Mouse (Mus musculus): Measurements from ENCODE around the gene Pde2a. TPM values are rescaled to one million over a fixed set of nuclear protein-coding genes. Genes with fewer than 3 reads are reported as not detected.

Gene Pde2a
- polyA plus RNA-seq, 1 experiment: 2.9 TPM

GRCm38 (mm10) chr7:101427736-101428135 is 6.2 kb downstream of the Pde2a start:
- no peaks in the 10 kb centered on the region for H3K27me3 ChIP-seq (ENCODE audit: control insufficient read depth, insufficient read depth, low read length, poor library complexity, severe bottlenecking)
- no peak overlapping the region for H3K27ac ChIP-seq (ENCODE audit: insufficient read depth, low read length)
- no peaks in the 10 kb centered on the region for H3K4me1 ChIP-seq (ENCODE audit: control insufficient read depth, insufficient read depth, low read length)
- H3K36me3 ChIP-seq (ENCODE audit: control insufficient read depth, insufficient read depth, low read length, poor library complexity, severe bottlenecking): no peaks in the 10 kb centered on the region
- H3K4me3 ChIP-seq (ENCODE audit: low read depth, low read length): no peak overlapping the region
- TF ChIP-seq EP300 (IDR thresholded peaks at IDR 0.05; ENCODE audit: insufficient read depth, low read depth, low read length) (no peak), CTCF (IDR thresholded peaks at IDR 0.05; ENCODE audit: low read depth, low read length) (peak; percentile 78)
- H3K9me3 ChIP-seq (replicated peaks; ENCODE audit: control insufficient read depth, insufficient read depth, low read length, poor library complexity, severe bottlenecking): no peaks in the 10 kb centered on the region
- no peak overlapping the region for H3K9ac ChIP-seq (ENCODE audit: low read depth, poor library complexity, severe bottlenecking)

- no peak overlapping the region for H3K27ac ChIP-seq (ENCODE audit: insufficient read depth, low read length)
- H3K9me3 ChIP-seq (replicated peaks; ENCODE audit: control insufficient read depth, insufficient read depth, low read length, poor library complexity, severe bottlenecking): no peaks in the 10 kb centered on the region
- no peaks in the 10 kb centered on the region for H3K27me3 ChIP-seq (ENCODE audit: control insufficient read depth, insufficient read depth, low read length, poor library complexity, severe bottlenecking)
- no peaks in the 10 kb centered on the region for H3K36me3 ChIP-seq (ENCODE audit: control insufficient read depth, insufficient read depth, low read length, poor library complexity, severe bottlenecking)
- no peaks in the 10 kb centered on the region for H3K4me1 ChIP-seq (ENCODE audit: control insufficient read depth, insufficient read depth, low read length)
- no peak for TF ChIP-seq EP300 (IDR thresholded peaks at IDR 0.05; ENCODE audit: insufficient read depth, low read depth, low read length)
- TF ChIP-seq CTCF (IDR thresholded peaks at IDR 0.05; ENCODE audit: low read depth, low read length): no peak
- TF ChIP-seq POLR2A (IDR thresholded peaks at IDR 0.05; ENCODE audit: insufficient read depth, low read length): no peak
- H3K9ac ChIP-seq (ENCODE audit: low read depth, poor library complexity, severe bottlenecking): no peak overlapping the region
- H3K4me3 ChIP-seq (ENCODE audit: low read depth, low read length): no peak overlapping the region
Observed at GRCm38 (mm10) chr7:101435038-101435437, 13.5 kb downstream of the Pde2a start.

- TF ChIP-seq POLR2A (IDR thresholded peaks at IDR 0.05; ENCODE audit: insufficient read depth, low read length): no peak
- no peak for TF ChIP-seq CTCF (IDR thresholded peaks at IDR 0.05; ENCODE audit: low read depth, low read length)
- TF ChIP-seq EP300 (IDR thresholded peaks at IDR 0.05; ENCODE audit: insufficient read depth, low read depth, low read length): no peak
Observed at GRCm38 (mm10) chr7:101437876-101438275, 16.4 kb downstream of the Pde2a start.

GRCm38 (mm10) chr7:101443093-101443492 is 21.6 kb downstream of the Pde2a start:
- Histone ChIP-seq H3K27ac (ENCODE audit: insufficient read depth, low read length) (no peak overlapping the region), H3K27me3 (ENCODE audit: control insufficient read depth, insufficient read depth, low read length, poor library complexity, severe bottlenecking) (no peaks in the 10 kb centered on the region), H3K4me1 (ENCODE audit: control insufficient read depth, insufficient read depth, low read length) (no peaks in the 10 kb centered on the region), H3K9me3 (replicated peaks; ENCODE audit: control insufficient read depth, insufficient read depth, low read length, poor library complexity, severe bottlenecking) (no peaks in the 10 kb centered on the region), H3K4me3 (ENCODE audit: low read depth, low read length) (no peak overlapping the region), H3K36me3 (ENCODE audit: control insufficient read depth, insufficient read depth, low read length, poor library complexity, severe bottlenecking) (no peaks in the 10 kb centered on the region), H3K9ac (ENCODE audit: low read depth, poor library complexity, severe bottlenecking) (no peak overlapping the region)
- TF ChIP-seq EP300 (IDR thresholded peaks at IDR 0.05; ENCODE audit: insufficient read depth, low read depth, low read length): no peak
- no peak for TF ChIP-seq POLR2A (IDR thresholded peaks at IDR 0.05; ENCODE audit: insufficient read depth, low read length)
- TF ChIP-seq CTCF (IDR thresholded peaks at IDR 0.05; ENCODE audit: low read depth, low read length): no peak

More at GRCm38 (mm10) chr7:101437876-101438275, 16.4 kb downstream of the Pde2a start:
- Histone ChIP-seq H3K9me3 (replicated peaks; ENCODE audit: control insufficient read depth, insufficient read depth, low read length, poor library complexity, severe bottlenecking) (no peaks in the 10 kb centered on the region), H3K27ac (ENCODE audit: insufficient read depth, low read length) (no peak overlapping the region), H3K9ac (ENCODE audit: low read depth, poor library complexity, severe bottlenecking) (no peak overlapping the region), H3K27me3 (ENCODE audit: control insufficient read depth, insufficient read depth, low read length, poor library complexity, severe bottlenecking) (no peaks in the 10 kb centered on the region), H3K36me3 (ENCODE audit: control insufficient read depth, insufficient read depth, low read length, poor library complexity, severe bottlenecking) (no peaks in the 10 kb centered on the region), H3K4me3 (ENCODE audit: low read depth, low read length) (no peak overlapping the region), H3K4me1 (ENCODE audit: control insufficient read depth, insufficient read depth, low read length) (no peaks in the 10 kb centered on the region)

GRCm38 (mm10) chr7:101444211-101444610 is 22.7 kb downstream of the Pde2a start:
- Histone ChIP-seq H3K9ac (ENCODE audit: low read depth, poor library complexity, severe bottlenecking) (no peak overlapping the region), H3K4me3 (ENCODE audit: low read depth, low read length) (no peak overlapping the region)
- TF ChIP-seq POLR2A (IDR thresholded peaks at IDR 0.05; ENCODE audit: insufficient read depth, low read length): no peak
- TF ChIP-seq CTCF (IDR thresholded peaks at IDR 0.05; ENCODE audit: low read depth, low read length): no peak
- no peak for TF ChIP-seq EP300 (IDR thresholded peaks at IDR 0.05; ENCODE audit: insufficient read depth, low read depth, low read length)

GRCm38 (mm10) chr7:101449855-101450254 is 28.4 kb downstream of the Pde2a start:
- H3K4me1 ChIP-seq (ENCODE audit: control insufficient read depth, insufficient read depth, low read length): no peaks in the 10 kb centered on the region
- no peak overlapping the region for H3K27ac ChIP-seq (ENCODE audit: insufficient read depth, low read length)
- no peaks in the 10 kb centered on the region for H3K27me3 ChIP-seq (ENCODE audit: control insufficient read depth, insufficient read depth, low read length, poor library complexity, severe bottlenecking)
- no peaks in the 10 kb centered on the region for H3K9me3 ChIP-seq (replicated peaks; ENCODE audit: control insufficient read depth, insufficient read depth, low read length, poor library complexity, severe bottlenecking)
- no peak overlapping the region for H3K4me3 ChIP-seq (ENCODE audit: low read depth, low read length)
- TF ChIP-seq POLR2A (IDR thresholded peaks at IDR 0.05; ENCODE audit: insufficient read depth, low read length) (no peak), CTCF (IDR thresholded peaks at IDR 0.05; ENCODE audit: low read depth, low read length) (no peak), EP300 (IDR thresholded peaks at IDR 0.05; ENCODE audit: insufficient read depth, low read depth, low read length) (no peak)
- H3K36me3 ChIP-seq (ENCODE audit: control insufficient read depth, insufficient read depth, low read length, poor library complexity, severe bottlenecking): no peaks in the 10 kb centered on the region
- no peak overlapping the region for H3K9ac ChIP-seq (ENCODE audit: low read depth, poor library complexity, severe bottlenecking)

More at GRCm38 (mm10) chr7:101444211-101444610, 22.7 kb downstream of the Pde2a start:
- Histone ChIP-seq H3K4me1 (ENCODE audit: control insufficient read depth, insufficient read depth, low read length) (no peaks in the 10 kb centered on the region), H3K36me3 (ENCODE audit: control insufficient read depth, insufficient read depth, low read length, poor library complexity, severe bottlenecking) (no peaks in the 10 kb centered on the region), H3K27me3 (ENCODE audit: control insufficient read depth, insufficient read depth, low read length, poor library complexity, severe bottlenecking) (no peaks in the 10 kb centered on the region), H3K27ac (ENCODE audit: insufficient read depth, low read length) (no peak overlapping the region), H3K9me3 (replicated peaks; ENCODE audit: control insufficient read depth, insufficient read depth, low read length, poor library complexity, severe bottlenecking) (no peaks in the 10 kb centered on the region)

Measured in ES-Bruce4 (cell line).